Mouse (Mus musculus) MEL (cell line): ENCODE measurements around the gene Atp5d. TPM values are rescaled to one million over a fixed set of nuclear protein-coding genes. Genes with fewer than 3 reads are reported as not detected.
A peak's percentile ranks its signal among the peaks of the same experiment; 100 is the strongest.

ENCODE experiments used
- DNase-seq: peaks from one replicate; pipeline ENCODE4 v3.0.0; 2011; ENCODE audit warnings: low read depth, low spot score
- H3K27ac ChIP-seq: 2 replicates; pipeline ENCODE4 v1.5.1; 2012; ENCODE audit warnings: low read depth, mild to moderate bottlenecking, control low read depth, low read length, moderate library complexity; ENCODE audit not compliant: control insufficient read depth
- H3K27me3 ChIP-seq, 2 experiments: fragments of 150-350 bp in 1 of 2; sonication (generic) in 1 of 2; 2 replicates each; pipeline ENCODE4 v1.6.1; 2012; ENCODE audit warnings: low read length in 2 of 2, mild to moderate bottlenecking in 2 of 2, improper control_type of control experiment in 1 of 2, moderate library complexity in 1 of 2; ENCODE audit not compliant: insufficient read depth in 2 of 2, control insufficient read depth in 1 of 2
- H3K36me3 ChIP-seq, 2 experiments: 2 replicates each; pipeline ENCODE4 v1.6.1; 2012 to 2014; ENCODE audit warnings: low read length in 2 of 2, improper control_type of control experiment in 1 of 2, inconsistent platforms in 1 of 2, mild to moderate bottlenecking in 1 of 2; ENCODE audit not compliant: insufficient read depth in 2 of 2, control insufficient read depth in 1 of 2
- H3K4me1 ChIP-seq, 2 experiments: fragments of 150-350 bp in 1 of 2; sonication (generic) in 1 of 2; 2 replicates each; pipeline ENCODE4 v1.6.1; 2012; ENCODE audit warnings: low read length in 2 of 2, improper control_type of control experiment in 1 of 2, mild to moderate bottlenecking in 1 of 2; ENCODE audit not compliant: insufficient read depth in 2 of 2, control insufficient read depth in 1 of 2
- H3K4me3 ChIP-seq, 2 experiments: fragments of 150-350 bp in 1 of 2; sonication (generic) in 1 of 2; 2 replicates each; pipeline ENCODE4 v1.5.1; 2012; ENCODE audit warnings: low read depth in 2 of 2, low read length in 2 of 2, mild to moderate bottlenecking in 2 of 2, moderate library complexity in 2 of 2, control low read depth in 1 of 2, improper control_type of control experiment in 1 of 2; ENCODE audit not compliant: control insufficient read depth in 1 of 2, insufficient read depth in 1 of 2
- H3K79me2 ChIP-seq: 2 replicates; pipeline ENCODE4 v1.6.1; 2012; ENCODE audit warnings: mild to moderate bottlenecking, low read length, moderate library complexity; ENCODE audit not compliant: control insufficient read depth, poor library complexity, insufficient read depth
- H3K9ac ChIP-seq: 2 replicates; pipeline ENCODE4 v1.6.1; 2012; ENCODE audit warnings: low read depth, mild to moderate bottlenecking, control low read depth, low read length, moderate library complexity; ENCODE audit not compliant: control insufficient read depth, poor library complexity, severe bottlenecking
- H3K9me3 ChIP-seq: fragments of 150-350 bp; sonication (generic); replicated peaks from 2 replicates; pipeline ENCODE4 v1.6.1; 2012; ENCODE audit warnings: mild to moderate bottlenecking, low read length, improper control_type of control experiment, moderate library complexity; ENCODE audit not compliant: insufficient read depth
- BHLHE40 ChIP-seq: IDR thresholded peaks from 2 replicates; pipeline ENCODE4 v1.6.1; 2012; ENCODE audit warnings: low read depth, mild to moderate bottlenecking, inconsistent platforms, low read length, improper control_type of control experiment, borderline replicate concordance
- CHD2 ChIP-seq: IDR thresholded peaks from 2 replicates; pipeline ENCODE4 v1.6.1; 2011; ENCODE audit warnings: low read length, improper control_type of control experiment
- E2F4 ChIP-seq: IDR thresholded peaks from 2 replicates; pipeline ENCODE4 v1.6.1; 2011; ENCODE audit warnings: low read depth, low read length, improper control_type of control experiment, borderline replicate concordance
- EP300 ChIP-seq, 2 experiments: IDR thresholded peaks; 2 replicates each; pipeline ENCODE4 v1.6.1; 2011; ENCODE audit warnings: improper control_type of control experiment in 2 of 2, low read length in 2 of 2, low read depth in 1 of 2, mild to moderate bottlenecking in 1 of 2
- ETS1 ChIP-seq: IDR thresholded peaks from 2 replicates; pipeline ENCODE4 v1.6.1; 2012; ENCODE audit warnings: low read depth, mild to moderate bottlenecking, inconsistent platforms, low read length, improper control_type of control experiment, moderate library complexity
- GABPA ChIP-seq: IDR thresholded peaks from 2 replicates; pipeline ENCODE4 v1.6.1; 2012; ENCODE audit warnings: low read depth, mild to moderate bottlenecking, inconsistent platforms, low read length, improper control_type of control experiment, moderate library complexity
- GATA1 ChIP-seq: IDR thresholded peaks from 2 replicates; pipeline ENCODE4 v1.6.1; 2011; ENCODE audit warnings: low read depth, low read length, improper control_type of control experiment
- MAFK ChIP-seq: IDR thresholded peaks from 2 replicates; pipeline ENCODE4 v1.6.1; 2011; ENCODE audit warnings: low read depth, mild to moderate bottlenecking, low read length, improper control_type of control experiment, borderline replicate concordance
- MAX ChIP-seq: IDR thresholded peaks from 2 replicates; pipeline ENCODE4 v1.6.1; 2011; ENCODE audit warnings: low read length, improper control_type of control experiment
- NELFE ChIP-seq: IDR thresholded peaks from 2 replicates; pipeline ENCODE4 v1.6.1; 2011; ENCODE audit warnings: low read depth, low read length, improper control_type of control experiment
- NRF1 ChIP-seq: IDR thresholded peaks from 2 replicates; pipeline ENCODE4 v1.6.1; 2014; ENCODE audit warnings: low read depth, mild to moderate bottlenecking, inconsistent platforms, low read length, improper control_type of control experiment, moderate library complexity; ENCODE audit not compliant: poor library complexity, insufficient read depth, severe bottlenecking
- POLR2A ChIP-seq, 2 experiments: IDR thresholded peaks; 2 replicates each; pipeline ENCODE4 v1.6.1; 2011 to 2012; ENCODE audit warnings: low read length in 2 of 2, mild to moderate bottlenecking in 2 of 2, control low read depth in 1 of 2, improper control_type of control experiment in 1 of 2, low read depth in 1 of 2, moderate library complexity in 1 of 2; ENCODE audit not compliant: control insufficient read depth in 1 of 2, insufficient read depth in 1 of 2, poor library complexity in 1 of 2
- POLR2AphosphoS2 ChIP-seq: IDR thresholded peaks from 2 replicates; pipeline ENCODE4 v1.6.1; 2011; ENCODE audit warnings: low read length, improper control_type of control experiment
- RAD21 ChIP-seq: IDR thresholded peaks from 2 replicates; pipeline ENCODE4 v1.6.1; 2011; ENCODE audit warnings: mild to moderate bottlenecking, low read depth, low read length, improper control_type of control experiment
- SMC3 ChIP-seq: IDR thresholded peaks from 2 replicates; pipeline ENCODE4 v1.6.1; 2011; ENCODE audit warnings: low read depth, low read length, improper control_type of control experiment
- TAL1 ChIP-seq: IDR thresholded peaks from 2 replicates; pipeline ENCODE4 v1.6.1; 2012; ENCODE audit warnings: mild to moderate bottlenecking, inconsistent platforms, low read length, moderate library complexity, mixed read lengths
- TCF12 ChIP-seq: IDR thresholded peaks from 2 replicates; pipeline ENCODE4 v1.6.1; 2014; ENCODE audit warnings: low read depth, mild to moderate bottlenecking, inconsistent platforms, low read length, improper control_type of control experiment, moderate library complexity
- USF1 ChIP-seq: IDR thresholded peaks from 2 replicates; pipeline ENCODE4 v1.6.1; 2014; ENCODE audit warnings: low read depth, mild to moderate bottlenecking, inconsistent platforms, low read length, improper control_type of control experiment, moderate library complexity
- USF2 ChIP-seq, 2 experiments: IDR thresholded peaks; 2 replicates each; pipeline ENCODE4 v1.6.1; 2011 to 2012; ENCODE audit warnings: improper control_type of control experiment in 2 of 2, low read length in 2 of 2, borderline replicate concordance in 1 of 2, inconsistent platforms in 1 of 2, low read depth in 1 of 2, mild to moderate bottlenecking in 1 of 2; ENCODE audit not compliant: insufficient read depth in 1 of 2
- ZKSCAN1 ChIP-seq: IDR thresholded peaks from 2 replicates; pipeline ENCODE4 v1.6.1; 2012; ENCODE audit warnings: low read depth, mild to moderate bottlenecking, inconsistent platforms, low read length, improper control_type of control experiment, moderate library complexity
- ZMIZ1 ChIP-seq: IDR thresholded peaks from 2 replicates; pipeline ENCODE4 v1.6.1; 2012; ENCODE audit warnings: low read depth, mild to moderate bottlenecking, inconsistent platforms, low read length, improper control_type of control experiment, moderate library complexity
- ZNF384 ChIP-seq: IDR thresholded peaks from 2 replicates; pipeline ENCODE4 v1.6.1; 2012; ENCODE audit warnings: low read depth, mild to moderate bottlenecking, inconsistent platforms, low read length, improper control_type of control experiment
- polyA plus RNA-seq, 2 experiments: library from polyadenylated mRNA; stranded (reverse) in 1 of 2; unstranded in 1 of 2; fragments of >175 nt in 1 of 2; fragments of >200 nt in 1 of 2; gene quantifications; 2 replicates each; pipeline versions ENCODE4 v1.2.1 to v1.2.4; 2012; ENCODE audit warnings: low replicate concordance in 2 of 2, low read depth in 1 of 2; ENCODE audit not compliant: insufficient read length in 2 of 2, insufficient read depth in 1 of 2, missing spikeins in 1 of 2
- total RNA-seq: library from RNA; depleted of rRNA; stranded (reverse); fragments of 300-350 nt; gene quantifications from 2 replicates; pipeline ENCODE4 v1.2.3, GENCODE M21; 2012

Atp5d gene
- total and polyA plus RNA-seq, 3 experiments, result 300 to 657 (median 308) TPM

GRCm38 (mm10) chr10:80123932-80124562, 14.4 kb upstream of the Atp5d start:
- Histone ChIP-seq H3K9me3 (no peaks in the 10 kb centered on the region), H3K4me1 (no peaks in the 10 kb centered on the region; a peak in 1 of 4 replicates), H3K36me3 (peaks cover 2 to 4% of the 10 kb centered on the region in 2 experiments; a peak in 2 of 4 replicates), H3K9ac (no peak overlapping the region), H3K4me3 (no peak overlapping the region), H3K27me3 (no peaks in the 10 kb centered on the region), H3K27ac (no peak overlapping the region), H3K79me2 (peaks cover 56% of the 10 kb centered on the region)
- no peak for DNase-seq
- TF ChIP-seq NELFE (no peak), EP300 (IDR thresholded peaks at IDR 0.05; ENCODE audit: low read depth in 1 of 2, low read length in 2 of 2) (peak in 1 of 2 experiments; percentile 23; a peak in 1 of 4 replicates), ZNF384 (no peak), TCF12 (peak; percentile 21; the same call in 1 of the 2 replicates), MAX (no peak), POLR2AphosphoS2 (no peak), ZMIZ1 (no peak), NRF1 (no peak), USF2 (IDR thresholded peaks at IDR 0.05; ENCODE audit: borderline replicate concordance in 1 of 2, insufficient read depth in 1 of 2, low read depth in 1 of 2, low read length in 2 of 2) (no peak), POLR2A (IDR thresholded peaks at IDR 0.05; ENCODE audit: control insufficient read depth in 1 of 2, insufficient read depth in 1 of 2, low read depth in 1 of 2, low read length in 2 of 2, poor library complexity in 1 of 2) (no peak), GATA1 (no peak), ETS1 (no peak), SMC3 (no peak), GABPA (no peak), MAFK (no peak), ZKSCAN1 (no peak), USF1 (no peak), TAL1 (peak; percentile 35; the same call in 1 of the 2 replicates), CHD2 (no peak)

- H3K4me1 ChIP-seq, result no peaks in the 10 kb centered on the region; a peak in 1 of 4 replicates
- peaks cover 23% of the 10 kb centered on the region for H3K79me2 ChIP-seq
- peaks cover 0 to 3% of the 10 kb centered on the region in 2 experiments; a peak in 2 of 4 replicates for H3K36me3 ChIP-seq
- H3K9ac ChIP-seq, result no peak overlapping the region
- TF ChIP-seq CHD2 (no peak), BHLHE40 (no peak), ETS1 (no peak), E2F4 (no peak), RAD21 (no peak), TAL1 (no peak), ZNF384 (no peak)
- no peak overlapping the region for H3K27ac ChIP-seq
- no peak overlapping the region for H3K4me3 ChIP-seq
- no peaks in the 10 kb centered on the region for H3K9me3 ChIP-seq
- DNase-seq, result no peak
- no peaks in the 10 kb centered on the region for H3K27me3 ChIP-seq
Measured at GRCm38 (mm10) chr10:80127920-80128319, 10.5 kb upstream of the Atp5d start.
